Mouse (Mus musculus): ENCODE measurements around the gene Me1.
A peak's percentile ranks its signal among the peaks of the same experiment; 100 is the strongest.

The Me1 gene

GRCm38 (mm10) chr9:86695818-86696261 lies at the start of gene Me1:
Gene Me1, minus strand, starts transcription at chr9:86695953.
- DNase-seq (ENCODE audit: low read depth, low spot score): no peak

DNA sequence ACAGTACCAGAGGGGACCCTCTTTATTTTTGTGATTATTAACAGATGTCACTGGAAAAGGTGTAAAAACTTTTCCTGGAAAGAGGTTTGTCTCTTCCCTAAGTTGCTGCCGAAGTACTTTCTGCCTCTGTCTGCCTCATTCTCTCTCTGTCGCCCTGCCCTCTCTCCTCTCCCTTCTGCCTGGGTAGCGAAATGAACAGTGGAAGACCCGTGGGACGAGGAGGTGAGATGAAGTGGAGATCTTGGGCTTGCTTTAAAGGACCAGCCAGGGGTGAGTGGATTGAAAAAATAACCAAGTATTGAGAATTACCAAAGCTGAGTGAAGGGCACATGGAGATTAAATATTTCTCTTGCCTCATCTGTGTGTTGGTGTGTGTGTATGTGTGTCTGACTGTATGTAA lies 48.3 kb upstream of the Me1 start:
- DNase-seq (ENCODE audit: low read depth, low spot score): no peak

DNA sequence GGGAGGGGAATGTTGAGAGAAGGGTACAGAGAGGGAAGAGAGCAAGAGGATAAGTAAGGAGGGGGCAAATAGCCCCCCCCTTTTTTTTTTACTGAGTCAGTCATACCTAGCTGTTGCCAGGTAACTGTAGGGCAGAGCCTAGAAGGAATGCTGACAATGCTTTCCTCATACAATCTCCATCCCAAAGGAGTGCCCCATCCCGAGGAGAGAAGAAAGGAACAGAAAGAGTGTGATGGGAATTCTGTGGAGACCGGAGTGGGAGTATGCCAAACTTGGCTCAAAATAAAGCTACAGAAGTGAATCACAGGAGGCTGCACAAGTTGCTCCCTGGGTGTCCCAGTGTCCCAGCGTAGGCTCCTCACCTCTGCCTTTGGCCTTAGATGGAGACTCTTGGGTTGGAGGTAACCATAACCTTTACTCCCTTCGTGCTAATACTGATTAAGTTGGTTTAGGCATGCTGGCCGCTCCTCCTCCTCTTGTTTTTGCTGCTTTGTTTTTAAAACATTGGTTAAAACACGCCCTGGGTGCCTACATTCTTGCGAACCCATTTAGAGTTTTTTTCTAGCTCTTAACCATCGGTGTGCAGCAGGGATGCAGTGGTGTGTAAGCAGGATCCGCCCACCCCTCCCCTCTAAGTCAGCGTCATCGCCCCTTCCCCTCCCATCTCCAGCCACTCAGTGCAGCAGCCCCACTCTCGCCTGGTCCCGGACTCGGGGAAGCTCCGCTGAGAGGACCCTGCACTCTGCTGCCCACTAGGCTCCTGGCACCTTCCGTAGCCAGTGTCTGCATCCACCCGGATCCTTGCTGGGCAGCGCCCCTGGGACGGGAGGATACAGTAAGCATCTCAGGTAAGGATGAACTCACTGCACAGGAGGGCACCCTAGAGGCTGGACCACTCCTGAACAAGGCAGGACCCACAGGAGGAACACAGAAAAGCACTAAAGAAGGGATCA lies 47.5 kb upstream of the Me1 start, which contains the start of gene Prss35:
Prss35 (plus strand) TSS at position 691 of the 953 bp plus-strand sequence.
- peak; percentile 4 for DNase-seq (ENCODE audit: low read depth, low spot score)

GRCm38 (mm10) chr9:86739971-86740370 lies 44.2 kb upstream of the Me1 start:
- no peak for DNase-seq (ENCODE audit: low read depth, low spot score)

- DNase-seq (ENCODE audit: low read depth, low spot score): no peak
Measured at GRCm38 (mm10) chr9:86738801-86739200, 43.0 kb upstream of the Me1 start.

- DNase-seq (ENCODE audit: low read depth, low spot score): no peak
Measured at GRCm38 (mm10) chr9:86738067-86738466, 42.3 kb upstream of the Me1 start.

DNA sequence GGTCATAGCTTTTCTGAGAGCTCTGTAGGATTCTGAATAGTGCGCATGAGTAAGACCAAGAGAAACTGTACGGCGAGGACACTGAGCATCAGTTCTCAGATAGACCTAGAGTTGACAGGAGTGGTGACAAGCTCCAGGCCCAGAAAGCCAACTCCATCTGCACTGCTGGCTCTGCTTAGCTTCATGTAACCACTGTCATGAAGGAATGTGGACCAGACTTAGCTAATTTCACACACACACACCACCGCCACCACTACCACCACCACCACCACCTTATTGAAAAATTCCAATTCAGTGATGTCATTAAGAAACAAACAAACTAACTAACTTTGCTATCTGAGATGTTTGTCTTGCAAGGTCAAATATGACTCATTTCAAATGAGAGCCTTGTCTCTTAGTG lies 41.2 kb upstream of the Me1 start:
- DNase-seq (ENCODE audit: low read depth, low spot score): no peak

GRCm38 (mm10) chr9:86734795-86735194 lies 39.0 kb upstream of the Me1 start:
- no peak for DNase-seq (ENCODE audit: low read depth, low spot score)

DNA sequence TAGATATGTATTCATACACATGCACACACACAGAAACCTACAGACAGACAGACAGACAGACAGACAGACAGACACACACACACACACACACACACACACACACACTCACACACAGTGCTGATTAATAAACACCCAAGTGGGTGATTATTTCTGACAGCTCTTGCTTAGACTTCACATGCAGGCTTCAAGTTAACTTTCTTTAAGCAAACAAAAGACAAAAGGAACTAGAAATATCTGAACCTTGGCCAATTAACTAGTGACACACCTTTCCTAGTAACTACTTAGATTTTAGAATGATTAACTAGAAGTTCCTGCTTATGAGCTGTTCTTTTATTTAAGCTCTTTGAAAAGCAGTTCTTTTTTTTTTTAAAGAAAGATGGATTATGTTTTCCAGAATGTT lies 38.6 kb upstream of the Me1 start:
- no peak for DNase-seq (ENCODE audit: low read depth, low spot score)

- no peak for DNase-seq (ENCODE audit: low read depth, low spot score)
Measured at GRCm38 (mm10) chr9:86729811-86730210, 34.1 kb upstream of the Me1 start.

DNA sequence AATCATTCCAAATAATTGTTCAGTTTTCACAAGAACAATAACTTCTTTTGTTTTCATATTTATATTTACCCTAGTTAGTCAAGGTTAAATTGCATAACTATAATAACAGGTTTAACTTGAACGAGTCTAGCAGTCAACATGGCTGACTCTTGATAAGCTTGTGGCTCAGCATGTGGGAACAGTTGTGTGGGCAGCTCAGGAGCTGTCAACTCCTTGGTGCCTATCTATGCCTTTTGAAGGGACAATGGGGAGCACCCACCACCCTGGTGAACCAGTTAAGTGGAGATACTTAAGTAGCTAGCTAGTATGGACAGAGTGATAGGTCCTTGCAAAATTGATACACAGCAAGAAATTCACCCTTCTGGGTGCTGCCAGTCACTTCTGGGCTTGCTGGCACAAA lies 33.3 kb upstream of the Me1 start:
- DNase-seq (ENCODE audit: low read depth, low spot score): no peak

DNA sequence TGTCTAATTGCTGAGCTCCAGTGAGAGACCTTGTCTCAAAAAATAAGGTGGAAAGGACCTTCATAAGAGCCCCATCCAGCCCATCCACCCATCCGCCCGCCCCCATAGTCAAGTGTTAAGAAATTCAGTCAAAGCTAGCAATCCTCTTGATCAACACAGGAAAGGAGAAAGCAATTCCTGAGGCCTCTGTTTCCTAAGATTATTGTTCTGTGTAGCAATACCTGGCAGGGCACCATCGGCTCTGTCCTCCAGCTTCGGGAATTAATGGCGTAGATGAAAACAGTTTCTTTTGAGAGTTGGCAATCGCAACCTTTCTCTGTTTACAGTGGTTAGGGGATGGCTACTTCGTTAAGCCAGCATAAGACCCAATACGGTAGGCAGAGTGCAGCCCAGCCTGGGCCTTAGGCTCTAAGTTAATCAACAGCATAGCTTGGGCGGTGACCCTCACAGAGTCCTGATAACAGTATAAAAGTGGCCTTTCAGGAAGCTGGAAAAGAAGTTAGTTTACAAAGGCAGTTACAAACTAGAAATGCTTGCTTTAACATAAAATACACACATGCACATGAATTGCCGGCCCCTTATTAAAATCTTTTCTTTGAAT lies 32.6 kb upstream of the Me1 start:
- no peak for DNase-seq (ENCODE audit: low read depth, low spot score)

- no peak for DNase-seq (ENCODE audit: low read depth, low spot score)
Measured at GRCm38 (mm10) chr9:86726381-86726720, 30.6 kb upstream of the Me1 start.

- DNase-seq (ENCODE audit: low read depth, low spot score): no peak
Measured at GRCm38 (mm10) chr9:86725604-86726380, 30.0 kb upstream of the Me1 start.

DNA sequence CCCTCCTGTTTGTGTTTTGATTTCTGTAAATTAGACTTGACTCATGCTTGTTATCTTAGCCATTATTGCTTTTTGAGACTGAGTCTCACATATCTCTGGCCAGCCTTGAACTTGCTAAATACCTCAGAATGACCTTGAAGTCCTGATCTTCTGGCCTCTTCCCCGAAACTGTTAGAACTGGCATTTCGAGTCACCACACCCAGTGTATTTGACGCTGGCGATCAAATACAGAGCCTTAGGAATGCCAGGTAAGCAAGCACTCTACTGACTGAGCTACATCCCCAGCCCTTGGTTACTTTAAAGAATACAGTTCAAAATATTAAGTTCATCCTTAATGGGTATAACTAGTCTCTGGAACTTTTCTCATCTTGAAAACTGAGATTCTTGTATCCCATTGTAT lies 29.3 kb upstream of the Me1 start:
- no peak for DNase-seq (ENCODE audit: low read depth, low spot score)

DNA sequence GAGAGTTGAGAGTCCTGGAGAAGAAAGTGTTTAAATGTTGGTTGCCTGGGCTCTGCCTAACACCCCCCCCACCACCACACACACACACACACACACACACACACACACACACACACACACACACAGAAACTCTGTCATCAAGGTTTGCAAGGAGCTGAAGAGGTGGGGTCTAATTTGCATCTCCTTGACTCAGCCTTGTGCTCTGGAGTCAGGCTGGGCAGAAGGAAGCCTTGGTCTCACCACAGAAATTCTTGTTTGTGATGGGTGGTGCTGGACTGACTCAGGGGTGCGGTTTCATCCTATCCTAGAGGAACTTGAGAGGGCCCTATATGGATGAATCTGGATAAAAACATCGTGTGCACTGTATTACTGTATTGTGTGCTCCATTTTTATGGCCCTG lies 25.0 kb upstream of the Me1 start:
- no peak for DNase-seq (ENCODE audit: low read depth, low spot score)

DNA sequence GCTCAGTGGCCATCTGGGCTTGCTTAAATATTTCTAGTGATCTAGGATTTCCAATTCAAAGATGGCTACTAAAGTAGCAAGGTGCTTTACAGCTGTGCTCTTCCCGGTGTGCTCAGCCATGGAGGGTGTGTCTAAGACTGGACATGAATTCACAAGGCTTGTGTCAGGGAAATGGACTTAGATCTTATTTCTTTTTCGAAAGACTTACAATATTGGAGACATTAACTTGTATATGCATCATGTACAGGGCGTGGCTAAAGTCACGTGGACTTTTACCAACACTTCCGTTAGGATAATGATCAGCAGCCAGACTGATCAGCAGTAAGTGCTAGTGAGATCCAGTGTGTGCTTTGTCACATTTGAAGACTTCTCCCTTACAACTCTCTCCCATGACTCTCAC lies 24.5 kb upstream of the Me1 start:
- no peak for DNase-seq (ENCODE audit: low read depth, low spot score)

- no peak for DNase-seq (ENCODE audit: low read depth, low spot score)
Measured at GRCm38 (mm10) chr9:86717119-86717518, 21.4 kb upstream of the Me1 start.

DNA sequence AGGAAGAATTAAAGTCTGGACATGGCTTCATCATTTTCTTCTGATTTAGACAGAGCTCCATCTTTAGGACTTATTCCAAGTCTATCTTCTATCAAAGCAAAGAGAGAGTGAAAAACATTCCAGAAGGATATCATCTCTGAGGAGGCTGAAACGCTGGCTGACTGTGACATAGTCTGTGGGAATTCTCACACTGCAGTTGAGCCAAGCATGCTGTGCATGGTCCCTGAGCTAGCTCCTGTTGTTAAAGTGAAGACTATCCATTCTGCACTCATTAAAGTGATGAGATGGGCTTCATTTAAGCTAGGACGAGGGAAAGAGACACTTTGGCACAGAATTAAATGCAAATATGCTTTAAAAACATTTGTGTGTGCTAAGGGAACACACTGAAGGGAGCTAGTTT lies 20.8 kb upstream of the Me1 start:
- DNase-seq (ENCODE audit: low read depth, low spot score): no peak

DNA sequence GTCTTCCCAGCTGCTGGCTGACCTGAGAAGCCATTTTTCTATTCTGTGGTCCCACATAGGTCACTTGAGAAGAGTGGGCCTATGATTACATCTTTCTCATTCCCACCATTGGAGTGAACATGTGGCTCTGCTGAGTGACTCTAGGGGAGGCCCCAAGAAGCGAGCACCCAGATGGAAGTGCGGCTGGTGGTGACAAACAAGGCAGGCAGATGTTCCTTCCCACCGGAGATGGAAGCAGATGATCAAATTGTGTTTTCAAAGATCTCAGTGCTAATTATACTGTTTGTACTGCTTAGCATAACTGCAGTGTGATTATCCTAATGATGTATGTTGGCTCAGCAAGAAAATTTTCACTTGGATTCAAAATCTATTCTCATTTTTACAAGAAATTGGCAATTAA lies 18.3 kb upstream of the Me1 start:
- no peak for DNase-seq (ENCODE audit: low read depth, low spot score)

- no peak for DNase-seq (ENCODE audit: low read depth, low spot score)
Measured at GRCm38 (mm10) chr9:86712648-86713047, 16.9 kb upstream of the Me1 start.

GRCm38 (mm10) chr9:86710091-86710634 lies 14.4 kb upstream of the Me1 start:
- DNase-seq (ENCODE audit: low read depth, low spot score): no peak
